Mouse (Mus musculus): Measurements from ENCODE around the gene Fry. TPM values are rescaled to one million over a fixed set of nuclear protein-coding genes. Genes with fewer than 3 reads are reported as not detected.

The Fry gene
- total RNA-seq, 2 experiments from 2014 or later: 17.8 to 21.1 TPM

DNA sequence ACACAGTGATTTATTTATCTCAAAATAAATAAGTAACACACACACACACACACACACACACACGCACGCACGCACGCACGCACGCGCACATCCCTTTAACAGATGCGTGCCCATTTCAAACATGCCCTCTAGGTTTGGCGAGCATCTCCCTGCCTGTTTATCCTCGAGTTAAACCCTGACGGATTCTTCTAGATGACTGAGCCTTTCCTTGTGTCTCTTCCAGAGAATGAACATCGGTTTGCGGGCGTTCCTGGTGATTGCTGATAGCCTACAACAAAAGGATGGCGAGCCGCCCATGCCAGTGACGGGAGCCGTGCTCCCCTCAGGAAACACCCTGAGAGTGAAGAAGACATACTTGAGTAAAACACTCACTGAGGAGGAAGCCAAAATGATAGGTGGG, 260.1 kb downstream of the Fry start:
- ATAC-seq (replicated peaks; ENCODE audit: poor library complexity): no peak

DNA sequence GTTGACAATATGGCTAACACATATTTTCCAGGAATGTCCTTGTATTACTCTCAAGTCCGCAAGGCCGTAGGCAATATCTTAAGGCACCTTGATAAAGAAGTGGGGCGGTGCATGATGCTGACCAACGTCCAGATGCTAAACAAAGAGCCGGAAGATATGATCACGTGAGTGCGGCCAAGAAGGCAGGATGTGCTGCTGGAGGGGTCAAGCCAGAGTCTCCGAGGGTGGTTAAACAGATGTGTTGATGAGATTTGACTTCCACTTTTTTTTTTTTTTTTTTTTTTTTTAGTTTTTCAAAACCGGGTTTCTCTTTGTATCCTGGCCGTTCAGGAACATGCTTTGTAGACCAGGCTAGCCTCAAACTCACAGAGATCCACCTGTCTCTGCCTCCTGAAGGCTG, 262.3 kb downstream of the Fry start:
- ATAC-seq (replicated peaks; ENCODE audit: poor library complexity): no peak

DNA sequence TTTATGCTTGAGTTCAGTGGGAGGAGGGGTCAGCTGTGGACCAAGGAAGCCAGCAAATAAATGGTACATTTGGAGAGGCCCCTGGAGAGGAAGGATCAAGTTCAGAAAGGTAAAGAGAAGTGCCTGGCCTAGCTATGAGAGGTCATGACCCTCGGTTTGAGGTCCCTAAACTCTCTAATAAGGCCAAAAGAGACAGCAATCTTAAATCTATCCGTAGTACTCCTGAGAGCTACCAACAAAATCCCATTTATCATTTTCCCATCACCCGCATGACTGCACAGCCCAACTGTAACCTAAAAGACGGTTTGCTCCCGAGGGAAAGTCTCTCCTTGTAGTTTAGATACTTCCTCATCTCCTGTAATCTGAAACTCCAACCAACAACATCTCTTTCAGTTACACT, 264.0 kb downstream of the Fry start:
- ATAC-seq (replicated peaks; ENCODE audit: poor library complexity): no peak

DNA sequence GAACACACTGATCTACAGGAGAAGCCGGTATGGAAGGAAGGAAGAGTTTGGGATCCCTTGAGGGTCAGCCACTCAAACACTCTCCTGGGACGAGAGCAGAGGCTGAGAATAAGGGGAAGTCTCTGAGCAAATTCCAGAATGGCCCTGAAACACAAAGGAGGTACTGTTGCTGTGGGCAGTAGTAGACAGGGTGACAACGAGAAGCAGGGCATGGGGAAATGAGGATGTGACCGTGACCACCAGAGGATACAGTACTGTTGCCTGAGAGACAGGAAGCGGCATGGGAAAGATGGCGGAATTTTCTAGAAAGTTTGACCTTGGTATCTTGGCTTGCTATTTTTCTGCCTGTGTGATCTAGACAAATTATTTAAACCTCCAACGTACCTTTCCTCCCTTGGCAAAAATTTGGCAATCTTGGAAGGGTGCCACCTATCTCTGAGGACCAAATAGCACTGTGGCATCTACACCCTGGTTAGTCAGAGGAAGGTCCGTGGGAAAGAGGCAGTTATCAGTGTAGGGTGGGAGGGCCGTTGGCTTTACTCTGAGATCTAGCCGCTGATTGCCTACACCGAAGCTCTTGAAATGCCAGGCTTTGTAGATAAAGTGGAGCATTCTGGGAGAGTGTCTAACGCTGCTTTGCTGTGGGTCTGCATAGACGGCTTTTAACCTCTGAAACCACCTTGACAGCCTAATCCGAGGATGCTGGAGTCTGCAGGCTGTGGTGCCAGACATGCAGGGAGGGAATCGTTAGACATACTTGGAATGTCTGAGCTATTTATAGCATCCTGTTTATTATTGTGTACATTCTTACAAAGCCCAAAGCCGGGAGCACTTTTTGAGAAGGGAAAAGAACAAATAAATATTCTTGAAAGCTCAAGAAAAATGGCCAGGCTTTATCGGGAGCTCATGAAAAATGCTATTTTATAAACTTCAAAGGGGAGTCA, 266.1 kb downstream of the Fry start:
- peak; percentile 74 for ATAC-seq (replicated peaks; ENCODE audit: poor library complexity)

DNA sequence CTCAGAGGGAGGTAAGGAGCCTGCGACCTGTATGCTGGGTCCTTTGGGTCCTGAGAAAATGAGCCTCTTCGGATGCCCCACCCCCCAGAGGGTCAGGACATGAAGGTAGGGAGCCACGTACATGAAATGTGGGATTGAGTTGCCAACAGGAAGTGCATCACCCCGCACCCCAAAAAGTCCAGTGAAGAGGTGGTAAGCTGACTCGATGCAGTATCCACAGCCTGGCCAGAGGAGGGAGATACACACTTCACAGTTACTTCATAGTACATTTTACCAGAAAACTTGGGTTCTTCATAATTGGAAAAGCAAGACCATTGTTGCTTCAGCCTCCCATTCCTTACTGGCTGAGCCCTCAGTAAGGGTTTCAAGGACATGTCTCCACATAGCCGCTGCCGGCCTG, 266.8 kb downstream of the Fry start:
- no peak for ATAC-seq (replicated peaks; ENCODE audit: poor library complexity)

DNA sequence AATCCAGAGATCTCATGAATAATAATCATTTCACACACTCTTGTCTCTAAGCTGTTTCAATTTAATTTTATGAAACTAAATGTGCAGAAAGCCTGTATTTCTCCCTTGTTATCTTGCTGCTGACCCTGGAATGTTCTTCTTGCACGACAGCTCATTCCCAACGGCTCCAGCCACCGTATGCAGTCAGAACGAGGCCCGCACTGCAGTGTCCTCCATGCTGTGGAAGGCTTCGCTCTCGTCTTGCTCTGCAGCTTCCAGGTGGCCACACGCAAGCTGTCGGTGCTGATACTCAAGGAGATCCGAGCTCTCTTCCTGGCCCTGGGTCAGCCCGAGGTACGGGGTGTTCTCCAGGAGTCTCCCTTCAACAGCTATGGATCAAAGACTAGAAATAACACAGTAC, 270.2 kb downstream of the Fry start:
- no peak for ATAC-seq (replicated peaks; ENCODE audit: poor library complexity)

DNA sequence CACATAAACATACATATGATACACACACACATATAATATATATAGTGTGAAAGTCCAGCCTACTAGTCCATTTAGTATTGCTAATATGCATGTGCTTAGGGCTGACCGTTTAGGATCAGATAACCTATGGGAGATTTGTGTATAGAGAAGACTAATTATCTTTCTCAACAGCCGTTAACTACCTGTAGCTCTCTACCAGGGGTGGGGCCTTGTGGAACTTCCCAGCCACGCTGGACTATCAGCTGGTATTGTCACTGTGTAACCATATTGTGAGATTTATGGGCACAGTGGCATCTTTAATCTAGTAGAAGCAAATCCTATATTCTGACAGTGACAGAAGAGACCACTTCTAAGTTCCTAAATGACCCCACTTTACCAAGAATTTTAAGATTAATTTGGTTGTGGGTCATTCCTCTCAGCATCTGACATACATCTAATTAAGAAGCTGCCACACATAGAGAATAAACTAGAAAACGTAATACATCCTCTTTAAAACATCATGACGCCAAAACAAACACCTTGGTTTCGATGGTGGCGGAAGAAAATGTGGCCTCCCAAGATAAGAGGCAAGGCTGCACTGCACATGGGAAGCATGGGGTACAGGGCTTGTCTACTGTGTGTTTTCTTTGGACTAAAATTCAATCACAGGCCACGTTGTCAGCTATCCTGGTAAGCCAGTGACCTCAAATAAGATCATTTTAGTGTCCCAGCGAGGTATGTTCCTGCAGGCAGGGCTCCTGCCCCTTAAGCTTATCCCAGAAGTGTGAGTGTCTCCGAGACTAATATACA, 271.3 kb downstream of the Fry start:
- ATAC-seq (replicated peaks; ENCODE audit: poor library complexity): peak; percentile 82

DNA sequence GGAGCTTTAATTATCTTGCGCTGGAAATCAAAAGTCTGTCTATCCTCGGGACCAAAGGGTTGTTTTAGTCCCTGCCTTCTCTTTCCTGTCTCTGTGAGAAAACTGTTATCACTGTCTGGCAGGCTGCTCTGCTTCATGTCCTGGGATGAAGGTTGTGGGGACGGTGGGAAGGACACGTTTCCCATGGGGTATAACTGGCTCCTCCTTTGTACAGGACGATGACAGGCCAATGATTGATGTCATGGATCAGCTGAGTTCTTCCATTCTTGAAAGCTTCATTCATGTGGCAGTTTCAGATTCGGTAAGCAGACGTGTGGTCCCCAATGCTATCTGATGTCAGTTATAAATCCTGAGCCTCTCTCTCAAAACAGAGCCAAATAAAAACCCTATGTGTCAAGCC, 272.0 kb downstream of the Fry start:
- peak; percentile 61 for ATAC-seq (replicated peaks; ENCODE audit: poor library complexity)

DNA sequence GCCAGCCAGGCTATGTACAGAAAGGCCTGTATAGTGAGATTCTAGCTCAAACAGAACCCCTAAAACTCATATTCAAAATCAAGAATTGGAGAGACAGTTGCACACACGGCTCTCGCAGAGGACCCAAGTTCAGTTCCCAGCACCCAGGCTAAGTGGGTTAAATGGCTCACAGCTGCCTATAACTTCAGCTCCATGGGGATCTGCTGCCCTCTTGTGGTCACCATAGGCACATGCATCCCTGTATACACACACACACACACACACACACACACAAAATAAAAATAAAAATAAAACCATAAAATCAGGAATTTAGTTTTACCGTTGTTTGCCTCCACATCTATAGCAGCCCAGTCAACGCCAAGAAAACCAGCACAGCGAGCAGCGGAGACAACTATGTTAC, 276.2 kb downstream of the Fry start:
- no peak for ATAC-seq (replicated peaks; ENCODE audit: poor library complexity)

DNA sequence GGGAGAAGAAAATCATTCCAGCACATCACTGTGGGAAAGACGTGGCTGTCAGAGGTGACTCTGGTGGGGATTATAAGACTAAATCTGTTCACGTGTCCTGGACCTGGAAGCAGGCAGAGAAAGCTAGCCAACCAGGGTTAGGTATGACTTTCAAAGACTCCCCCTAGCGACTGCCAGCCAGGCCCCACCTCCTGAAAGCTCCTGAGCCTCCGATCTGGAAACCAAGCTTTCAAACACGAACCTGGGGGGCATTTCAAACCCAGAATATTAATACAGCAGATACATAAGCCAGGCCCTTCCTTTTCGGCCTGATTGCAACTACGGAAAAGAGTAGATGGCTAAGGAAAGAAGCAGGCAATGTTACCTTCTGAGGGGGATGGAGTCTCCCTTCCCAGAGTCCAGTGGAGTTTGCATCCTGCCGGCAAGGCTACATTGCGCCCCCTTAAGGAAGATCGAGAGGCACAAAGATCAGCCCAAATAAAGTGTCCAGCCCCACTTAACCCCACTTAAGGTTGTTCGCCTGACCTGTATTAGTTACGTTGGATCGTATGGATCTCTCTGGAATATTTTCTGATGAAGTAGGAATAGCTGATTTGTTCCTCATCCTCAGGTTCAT, 284.5 kb downstream of the Fry start:
- no peak for ATAC-seq (replicated peaks; ENCODE audit: poor library complexity)

DNA sequence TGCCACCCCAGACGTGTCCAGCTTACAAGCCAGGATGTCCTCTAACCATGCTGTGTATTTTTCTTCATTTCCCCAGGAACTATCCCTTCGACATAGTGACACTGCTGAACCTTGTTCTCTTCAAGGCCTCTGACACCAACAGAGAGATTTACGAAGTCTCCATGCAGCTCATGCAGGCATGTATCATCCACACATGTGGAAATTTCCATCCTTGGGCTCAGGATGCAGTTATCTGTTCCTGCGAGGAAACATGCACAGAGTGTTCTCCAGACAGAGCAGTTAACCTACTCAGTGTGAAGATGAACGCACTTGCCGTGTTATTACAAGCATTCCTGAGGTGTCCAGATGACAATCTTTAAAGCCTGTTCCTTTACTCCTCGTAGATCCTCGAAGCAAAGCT, 286.4 kb downstream of the Fry start:
- no peak for ATAC-seq (replicated peaks; ENCODE audit: poor library complexity)

DNA sequence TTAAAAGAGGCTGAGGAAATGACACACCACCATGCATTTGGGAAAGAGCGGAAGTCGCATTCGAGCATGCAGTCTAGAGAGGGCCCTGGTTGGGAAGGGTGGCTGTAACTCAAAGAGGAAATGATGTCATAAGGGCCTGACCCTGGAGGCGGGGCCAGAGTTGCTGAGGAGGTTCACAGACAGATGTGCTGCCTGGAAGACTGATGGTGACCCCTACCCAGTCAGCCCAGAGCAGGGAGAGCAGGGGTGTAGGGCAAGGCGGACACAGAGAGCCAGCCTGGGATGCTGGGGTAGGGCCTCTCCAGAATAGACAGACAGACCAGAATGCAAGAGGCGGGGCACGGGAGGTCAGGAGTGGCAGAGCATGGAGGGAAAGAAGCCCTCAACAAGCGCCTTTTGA, 290.5 kb downstream of the Fry start:
- ATAC-seq (replicated peaks; ENCODE audit: poor library complexity): peak; percentile 44

DNA sequence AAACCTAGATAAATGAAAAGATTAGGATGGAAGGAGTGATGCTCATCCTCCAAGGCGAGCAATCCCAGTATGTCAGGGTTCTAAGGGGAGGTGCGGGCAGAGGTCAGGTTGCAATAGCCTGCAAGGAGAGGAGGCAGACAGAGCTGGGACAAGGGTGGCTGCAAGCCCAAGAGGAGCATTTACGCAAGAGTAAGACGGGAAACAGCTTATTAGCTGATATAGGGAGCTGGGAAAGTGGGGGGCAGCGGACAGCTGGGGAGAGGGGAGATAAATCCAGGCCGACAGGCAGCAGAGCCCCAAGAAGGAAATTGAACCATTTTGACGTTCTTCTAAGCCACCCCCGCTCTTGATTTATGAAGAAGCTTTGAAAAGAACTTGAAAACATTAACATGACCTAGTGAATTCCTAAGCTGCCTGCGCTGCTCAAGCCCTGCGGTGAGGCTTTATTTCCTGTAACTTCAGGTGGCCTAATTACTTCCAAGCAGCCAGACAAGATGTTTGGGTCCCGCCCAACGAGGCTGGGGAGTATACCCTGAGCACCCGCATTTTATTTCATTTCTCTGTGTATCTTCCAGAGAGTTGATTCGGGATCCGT, 291.1 kb downstream of the Fry start:
- peak; percentile 42; the same call in 1 of the 2 replicates for ATAC-seq (replicated peaks; ENCODE audit: poor library complexity)

DNA sequence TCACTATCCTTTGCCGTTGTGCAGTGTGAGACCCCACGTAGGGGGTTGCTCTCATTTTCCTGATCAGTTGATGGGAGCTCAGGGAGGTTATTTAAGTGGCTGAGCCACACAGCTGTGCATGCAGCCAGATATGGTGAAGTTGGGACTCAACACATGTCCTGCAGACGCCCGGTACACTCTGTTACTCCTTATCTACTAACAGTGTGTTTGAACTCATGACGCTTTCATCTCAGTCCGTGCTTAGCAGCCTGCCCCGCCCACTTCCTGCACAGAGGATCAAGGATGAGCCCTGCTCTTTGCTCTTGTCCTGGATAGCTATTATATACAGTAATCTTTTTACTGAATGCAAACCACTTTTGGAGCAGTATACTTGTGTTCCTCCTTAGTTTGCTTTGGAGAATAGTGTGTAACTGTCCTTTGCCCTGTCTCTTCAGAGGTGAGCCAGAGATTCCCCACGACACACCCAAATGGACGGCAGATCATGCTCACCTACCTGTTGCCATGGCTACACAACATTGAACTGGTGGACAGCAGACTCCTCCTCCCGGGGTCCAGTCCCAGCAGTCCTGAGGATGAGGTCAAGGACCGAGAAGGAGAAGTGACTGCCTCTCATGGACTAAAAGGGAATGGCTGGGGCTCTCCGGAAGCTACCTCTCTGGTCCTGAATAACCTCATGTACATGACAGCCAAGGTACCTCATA, 294.5 kb downstream of the Fry start:
- peak; percentile 80 for ATAC-seq (replicated peaks; ENCODE audit: poor library complexity)

DNA sequence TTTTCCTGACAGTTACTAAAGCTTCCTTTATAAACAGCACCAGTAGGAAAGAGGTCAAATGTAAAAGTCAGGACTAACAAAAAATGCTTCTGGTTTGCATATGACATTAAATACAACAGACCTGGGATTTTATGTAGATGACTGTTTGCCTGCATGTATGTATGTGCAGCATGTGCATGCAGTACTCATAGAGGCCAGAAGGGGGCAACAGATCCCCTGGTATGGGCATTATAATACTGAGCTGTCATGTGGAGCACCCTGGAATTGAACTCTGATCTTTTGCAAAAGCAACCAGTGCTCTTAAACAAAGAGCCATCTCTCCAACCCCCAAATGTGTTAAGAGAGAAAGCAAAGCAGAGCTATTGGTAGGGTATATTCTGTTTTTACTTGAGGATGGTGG, 296.4 kb downstream of the Fry start:
- ATAC-seq (replicated peaks; ENCODE audit: poor library complexity): no peak

DNA sequence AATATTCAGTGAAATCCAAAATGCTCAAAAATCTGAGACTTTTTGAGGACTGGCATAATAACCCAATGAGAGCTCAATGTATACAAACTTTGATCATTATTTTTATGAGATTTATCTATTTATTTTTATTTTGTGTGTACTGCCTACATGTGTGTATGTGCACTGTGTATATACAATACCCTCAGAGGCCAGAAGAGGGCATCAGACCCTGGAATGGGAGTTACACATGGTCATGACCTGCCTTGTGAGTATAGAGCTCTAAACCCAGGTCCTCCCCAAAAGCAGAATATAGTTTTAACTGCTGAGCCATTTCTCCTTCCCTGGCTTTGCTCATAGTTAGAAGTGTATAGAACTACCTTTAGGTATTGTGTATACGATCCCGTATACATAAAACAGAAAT, 298.8 kb downstream of the Fry start:
- no peak for ATAC-seq (replicated peaks; ENCODE audit: poor library complexity)

DNA sequence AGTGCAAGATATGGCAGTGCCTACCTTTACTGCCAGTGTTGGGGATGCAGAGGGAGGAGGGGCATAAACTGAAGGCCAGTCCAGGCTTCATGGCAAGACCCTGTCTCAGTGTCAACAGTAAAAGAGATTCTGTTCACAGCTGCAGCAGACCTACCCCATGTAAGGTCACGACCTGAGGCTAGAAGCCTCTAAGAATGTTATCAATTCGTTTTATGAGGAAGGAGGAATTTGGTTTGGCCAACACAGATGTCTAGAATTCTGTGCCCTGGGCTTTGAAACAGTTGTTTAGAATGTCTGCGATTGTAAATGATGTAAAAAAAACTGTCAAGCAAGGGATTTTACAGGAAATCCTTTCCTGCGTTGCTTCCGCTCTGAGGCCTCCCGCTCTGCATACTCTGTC, 299.6 kb downstream of the Fry start:
- no peak for ATAC-seq (replicated peaks; ENCODE audit: poor library complexity)

DNA sequence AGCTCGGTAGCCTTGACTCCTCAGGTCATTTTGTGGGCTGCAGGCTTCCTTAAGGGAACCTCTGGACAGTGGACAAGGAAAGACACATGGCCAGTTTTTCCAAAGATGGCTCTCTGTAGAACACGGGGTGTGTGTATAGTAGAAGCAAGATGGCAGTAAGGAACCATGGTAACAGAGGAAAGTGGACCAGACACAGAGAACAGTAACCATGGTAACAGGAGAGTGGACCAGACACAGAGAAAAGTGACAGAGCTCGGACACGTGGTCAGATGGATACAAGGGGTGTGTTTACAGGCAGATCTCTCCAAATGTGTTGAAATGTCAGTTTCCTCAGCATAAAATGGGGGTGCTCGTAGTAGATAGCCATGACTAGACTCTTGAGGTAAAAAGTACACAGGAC, 306.6 kb downstream of the Fry start:
- no peak for ATAC-seq (replicated peaks; ENCODE audit: poor library complexity)

DNA sequence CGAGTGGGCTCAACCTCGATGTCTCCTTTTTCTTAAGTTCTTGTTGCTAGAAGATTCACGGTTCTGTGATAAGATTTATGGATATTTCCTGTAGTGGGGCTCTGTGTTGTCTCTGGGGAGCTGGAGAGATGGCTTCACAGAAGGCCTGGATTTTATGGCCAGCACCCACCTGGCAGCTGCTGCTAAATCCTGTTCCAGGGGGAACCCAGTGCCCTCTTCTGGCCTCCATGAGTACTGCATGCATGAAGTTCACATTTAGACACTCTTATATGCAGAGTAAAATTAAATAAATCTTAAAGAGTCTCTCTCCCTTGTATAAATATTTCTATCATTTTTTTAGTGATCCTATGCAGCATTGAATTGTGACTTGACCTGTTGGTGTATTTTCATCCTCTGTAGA, 308.1 kb downstream of the Fry start:
- ATAC-seq (replicated peaks; ENCODE audit: poor library complexity): peak; percentile 84

DNA sequence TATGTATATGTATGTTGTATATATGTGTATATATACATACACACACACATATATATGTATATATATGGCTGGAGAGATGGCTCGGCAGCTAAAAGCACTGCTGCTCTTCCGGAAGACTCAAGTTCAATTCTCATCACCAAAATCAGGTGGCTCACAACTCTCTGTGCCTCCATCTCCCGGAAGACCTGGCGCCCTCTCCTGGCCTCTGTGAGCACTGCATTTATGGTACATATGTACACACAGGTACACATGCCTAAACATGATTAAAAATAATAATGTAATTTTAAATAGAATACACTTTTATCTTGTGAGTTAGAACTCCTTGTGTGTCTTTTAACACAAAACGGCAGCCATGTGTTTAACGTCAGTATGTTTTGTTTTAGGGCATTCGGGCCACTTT, 312.8 kb downstream of the Fry start:
- ATAC-seq (replicated peaks; ENCODE audit: poor library complexity): peak; percentile 61

DNA sequence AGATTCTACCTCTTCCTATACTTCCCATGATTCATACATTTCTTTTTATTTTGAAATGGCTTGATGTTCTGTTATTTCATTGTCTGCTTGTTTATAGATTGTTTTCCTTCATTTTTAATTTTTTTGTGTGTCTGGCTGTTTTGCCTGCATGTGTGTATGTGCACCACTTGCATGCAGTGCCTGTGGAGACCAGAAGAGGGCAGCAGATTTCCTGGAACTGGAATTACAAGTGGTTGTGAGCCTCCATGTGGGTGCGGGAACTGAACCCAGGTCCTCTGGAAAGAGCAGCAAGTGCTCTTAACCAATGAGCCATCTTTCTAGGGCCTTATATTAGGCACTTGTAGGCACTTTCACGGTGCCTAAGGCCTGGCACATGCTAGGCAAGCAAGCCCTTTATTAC, 314.5 kb downstream of the Fry start:
- ATAC-seq (replicated peaks; ENCODE audit: poor library complexity): no peak
